Mouse (Mus musculus) gastrocnemius, adult 2 months (tissue): ENCODE data around the gene Kif13a. TPM values are rescaled to one million over a fixed set of nuclear protein-coding genes. Genes with fewer than 3 reads are reported as not detected.

ENCODE experiments used
- DNase-seq: peaks from one replicate; pipeline ENCODE4 v3.0.0; 2022
- H3K27ac ChIP-seq: fragments of 200-600 bp; 2 replicates; pipeline ENCODE4 v1.8.1; 2022; ENCODE audit warnings: mild to moderate bottlenecking
- H3K4me3 ChIP-seq: fragments of 200-600 bp; 2 replicates; pipeline ENCODE4 v1.8.1; 2022; ENCODE audit warnings: mild to moderate bottlenecking, moderate library complexity
- CTCF ChIP-seq: fragments of 200-600 bp; IDR thresholded peaks from 2 replicates; pipeline ENCODE4 v1.8.1; 2022; ENCODE audit warnings: antibody characterized with exemption, mild to moderate bottlenecking, moderate library complexity
- intact Hi-C: fragments of 180-260 bp; cut with DNase I; formaldehyde crosslinking; loops from one replicate; pipeline ENCODE4 v1.15.1; 2025
- total RNA-seq, 2 experiments: library from RNA; stranded (reverse); gene quantifications; 2 replicates each; pipeline ENCODE4 v1.2.3; 2021

The Kif13a gene
- total RNA-seq, 2 experiments from 2014 or later = 90.6 to 92.3 TPM

- DNase-seq = no peak
- no peak overlapping the region for H3K27ac ChIP-seq
- H3K4me3 ChIP-seq = no peak overlapping the region
- no peak for TF ChIP-seq CTCF
- intact Hi-C loops = loop anchor here (5.0 kb wide), 1 partner anchor 38 kb away; no protein-coding TSS in a partner anchor
These were observed 154.7 kb downstream of the Kif13a start for GRCm38 (mm10) chr13:46774998-46775397.

DNA sequence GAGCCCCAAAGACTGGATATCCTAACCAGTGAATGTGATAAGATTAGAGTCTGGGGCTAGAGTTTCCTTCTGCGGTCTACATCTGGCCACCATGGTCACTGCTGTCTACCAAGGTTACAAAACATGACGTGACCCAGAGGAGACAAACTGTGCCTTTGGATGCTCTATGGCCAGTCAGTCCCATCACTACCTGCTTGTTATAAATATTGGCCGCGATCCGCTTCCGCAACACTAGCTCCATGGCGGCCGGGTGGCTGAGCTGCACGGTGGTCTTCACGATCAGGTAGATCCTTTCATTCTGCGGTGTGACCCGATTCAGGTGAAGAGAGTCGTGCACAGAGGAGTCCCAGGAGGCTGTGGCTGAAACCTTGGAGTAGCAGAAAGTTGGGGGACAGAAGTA lies 157.1 kb downstream of the Kif13a start:
- DNase-seq = no peak
- TF ChIP-seq CTCF = no peak
- intact Hi-C loops = no loop called here
- Histone ChIP-seq H3K27ac (no peak overlapping the region), H3K4me3 (no peak overlapping the region)

DNA sequence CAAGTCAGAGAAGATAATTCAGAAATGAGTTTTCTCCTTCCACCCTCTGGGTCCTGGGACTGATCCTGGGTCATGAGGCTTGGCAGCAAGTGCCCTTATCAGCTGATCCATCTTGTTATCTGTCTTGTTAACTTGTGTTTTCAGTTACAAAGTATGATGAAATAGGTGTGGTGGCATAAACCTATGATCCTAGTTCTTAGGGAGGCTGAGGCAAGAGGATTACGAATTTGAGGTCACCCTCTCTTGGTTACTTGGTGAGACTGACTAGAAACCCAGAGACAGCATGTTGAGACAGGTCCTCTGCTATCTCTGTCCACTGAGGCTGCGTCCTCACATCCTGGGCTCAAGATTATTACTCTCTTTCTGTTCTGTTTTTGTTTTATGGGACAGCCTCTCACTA lies 164.3 kb downstream of the Kif13a start:
- H3K27ac ChIP-seq = no peak overlapping the region
- no peak overlapping the region for H3K4me3 ChIP-seq
- intact Hi-C loops = no loop called here
- no peak for DNase-seq
- TF ChIP-seq CTCF = no peak

DNA sequence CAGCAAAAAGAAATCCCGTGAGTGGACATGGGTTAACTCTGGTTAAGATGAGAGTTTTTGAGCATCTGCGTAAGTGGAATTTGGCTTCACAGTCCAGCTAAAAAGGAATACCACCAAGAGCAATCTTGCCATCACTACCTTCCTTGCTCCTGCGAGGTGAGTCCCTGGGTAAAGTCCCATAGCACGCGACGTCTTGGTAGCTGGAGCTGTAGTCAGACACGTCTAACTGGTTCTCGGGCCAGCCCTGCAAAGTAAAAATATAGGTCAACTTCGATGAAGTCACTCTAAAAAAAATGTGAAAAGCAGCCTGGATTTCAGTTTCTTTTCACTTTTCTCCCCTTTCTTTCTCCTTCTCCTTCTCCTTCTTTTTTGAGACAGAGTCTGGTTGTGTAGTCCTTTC lies 166.5 kb downstream of the Kif13a start:
- intact Hi-C loops = no loop called here
- DNase-seq = no peak
- Histone ChIP-seq H3K4me3 (no peak overlapping the region), H3K27ac (no peak overlapping the region)
- TF ChIP-seq CTCF = no peak

DNA sequence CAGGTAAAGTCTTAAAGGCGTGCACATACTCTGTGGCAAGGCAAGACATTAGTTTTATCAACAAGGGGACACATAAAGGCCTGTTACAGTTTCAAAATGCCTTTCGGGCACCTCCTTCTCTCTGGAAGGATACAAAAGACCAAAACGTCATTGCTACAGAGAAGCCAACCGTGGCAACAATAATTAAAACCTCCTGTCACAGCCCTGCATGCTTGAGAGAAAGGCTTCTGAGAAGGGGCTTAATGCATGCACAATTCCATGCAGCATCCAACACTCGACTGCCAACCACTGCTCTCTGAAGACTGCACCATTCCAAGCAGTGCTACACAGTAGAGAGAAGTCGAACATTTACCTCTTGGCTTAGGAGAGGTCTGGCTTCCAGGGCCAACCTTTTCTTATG lies 168.7 kb downstream of the Kif13a start:
- H3K27ac ChIP-seq = no peak overlapping the region
- no peak for TF ChIP-seq CTCF
- no peak overlapping the region for H3K4me3 ChIP-seq
- intact Hi-C loops = no loop called here
- no peak for DNase-seq

DNA sequence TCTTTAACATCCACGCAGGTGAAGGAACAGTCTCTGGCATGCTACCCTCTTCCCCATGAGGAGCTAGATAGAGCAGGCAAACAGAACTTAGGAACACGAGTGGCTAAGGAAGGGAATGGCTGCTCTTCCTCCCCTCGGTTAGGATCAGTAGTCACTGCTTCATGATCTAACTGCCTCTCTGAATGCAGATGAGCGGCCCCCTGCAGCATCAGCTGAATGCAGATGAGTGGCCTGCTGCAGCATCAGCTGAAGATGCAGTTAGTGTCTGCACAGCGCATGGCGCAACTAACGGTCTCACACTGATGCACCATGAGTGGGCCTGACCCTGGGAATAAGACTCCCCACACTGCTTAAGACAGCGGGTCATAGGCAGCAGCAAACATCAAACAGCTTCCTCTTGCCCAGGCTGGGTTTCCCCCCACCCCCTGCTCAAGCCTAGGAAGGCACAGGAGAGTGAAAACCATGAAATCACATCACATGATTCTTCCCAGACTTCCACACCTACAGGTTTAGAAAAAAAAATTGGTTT lies 170.3 kb downstream of the Kif13a start:
- no peak overlapping the region for H3K4me3 ChIP-seq
- TF ChIP-seq CTCF = no peak
- intact Hi-C loops = no loop called here
- no peak for DNase-seq
- no peak overlapping the region for H3K27ac ChIP-seq

DNA sequence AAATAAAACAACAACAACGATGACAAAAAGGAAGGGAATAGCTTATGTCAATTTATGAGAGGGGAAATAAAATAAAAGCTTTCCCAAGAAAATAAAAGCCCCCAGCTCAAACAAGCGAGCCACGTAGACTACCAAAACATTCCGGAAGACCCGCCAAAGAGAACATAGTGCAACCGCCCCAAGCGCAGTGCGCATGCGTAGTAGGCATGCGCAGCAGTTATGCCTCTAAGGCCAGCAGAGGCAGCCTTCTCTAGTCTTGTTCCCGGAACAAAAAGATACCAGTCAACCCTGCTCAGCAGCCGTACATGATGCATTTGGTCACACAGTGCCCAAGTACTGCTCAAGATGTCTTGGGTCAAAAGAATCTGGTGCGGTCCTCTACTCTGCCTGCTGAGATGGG lies 171.0 kb downstream of the Kif13a start:
- intact Hi-C loops = no loop called here
- Histone ChIP-seq H3K4me3 (no peak overlapping the region), H3K27ac (no peak overlapping the region)
- no peak for TF ChIP-seq CTCF
- DNase-seq = no peak

GRCm38 (mm10) chr13:46757946-46758345 lies 171.7 kb downstream of the Kif13a start:
- Histone ChIP-seq H3K4me3 (no peak overlapping the region), H3K27ac (no peak overlapping the region)
- no peak for DNase-seq
- intact Hi-C loops = no loop called here
- no peak for TF ChIP-seq CTCF

- Histone ChIP-seq H3K27ac (no peak overlapping the region), H3K4me3 (no peak overlapping the region)
- TF ChIP-seq CTCF = no peak
- intact Hi-C loops = no loop called here
- no peak for DNase-seq
These were observed 176.4 kb downstream of the Kif13a start for GRCm38 (mm10) chr13:46753294-46753693.

GRCm38 (mm10) chr13:46752566-46753229 lies 177.0 kb downstream of the Kif13a start:
- intact Hi-C loops = no loop called here
- Histone ChIP-seq H3K27ac (no peak overlapping the region), H3K4me3 (no peak overlapping the region)
- no peak for DNase-seq
- no peak for TF ChIP-seq CTCF

- intact Hi-C loops = no loop called here
- DNase-seq = no peak
- no peak overlapping the region for H3K27ac ChIP-seq
- TF ChIP-seq CTCF = no peak
- no peak overlapping the region for H3K4me3 ChIP-seq
These were observed 181.4 kb downstream of the Kif13a start for GRCm38 (mm10) chr13:46748138-46748873.

DNA sequence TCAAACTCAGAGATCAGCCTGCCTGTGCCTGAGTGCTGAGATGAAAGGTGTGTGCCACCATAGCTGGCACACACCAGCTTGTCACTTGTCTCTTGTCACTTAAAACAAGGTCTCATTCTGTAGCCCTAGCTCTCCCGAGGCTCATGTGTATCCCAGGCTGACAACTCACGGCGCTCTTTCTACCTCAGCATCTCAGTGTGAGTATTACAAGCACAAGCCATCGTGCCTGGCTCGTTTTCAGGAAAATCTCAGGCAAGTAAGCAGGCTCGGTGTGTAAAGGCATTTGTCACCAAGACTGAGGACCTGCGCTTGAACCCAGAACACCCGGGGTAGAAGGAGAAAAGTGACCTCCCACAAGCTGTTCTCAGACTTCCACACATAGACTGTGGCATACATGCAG lies 185.8 kb downstream of the Kif13a start:
- Histone ChIP-seq H3K4me3 (no peak overlapping the region), H3K27ac (no peak overlapping the region; the same call in 1 of the 2 replicates)
- intact Hi-C loops = no loop called here
- DNase-seq = no peak
- no peak for TF ChIP-seq CTCF

DNA sequence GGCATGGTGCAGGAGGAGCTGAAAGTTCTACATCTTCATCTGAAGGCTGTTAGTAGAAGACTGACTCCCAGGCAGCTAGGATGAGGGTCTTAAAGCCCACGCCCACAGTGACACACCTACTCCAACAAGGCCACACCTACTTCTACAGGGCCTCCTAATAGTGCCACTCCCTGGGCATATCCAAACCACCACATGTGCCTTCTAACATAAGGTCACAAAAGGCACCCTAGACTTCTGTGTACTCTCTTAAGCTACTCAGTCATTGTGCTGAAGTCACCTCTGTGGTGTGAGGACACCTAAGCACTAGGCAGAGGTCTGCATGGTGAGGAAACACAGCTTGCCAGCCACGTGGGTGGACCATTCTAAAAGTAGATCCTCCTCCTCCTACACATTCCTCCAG lies 187.3 kb downstream of the Kif13a start:
- Histone ChIP-seq H3K27ac (no peak overlapping the region), H3K4me3 (no peak overlapping the region)
- no peak for DNase-seq
- no peak for TF ChIP-seq CTCF
- intact Hi-C loops = no loop called here
